Mouse (Mus musculus) embryonic fibroblast, embryonic 13.5 days (primary cell): ENCODE results near the gene Ccdc172.

Experiments
- CTCF ChIP-seq: IDR thresholded peaks from 2 replicates; pipeline ENCODE4 v1.5.1; 2011; ENCODE audit warnings: mild to moderate bottlenecking, control low read depth, low read length, moderate library complexity, borderline replicate concordance; ENCODE audit not compliant: insufficient read depth
- POLR2A ChIP-seq: IDR thresholded peaks from 2 replicates; pipeline ENCODE4 v1.6.1; 2011; ENCODE audit warnings: low read depth, mild to moderate bottlenecking, control low read depth, low read length, moderate library complexity

- TF ChIP-seq CTCF, result peak; percentile 78; the same call in 1 of the 2 replicates
- TF ChIP-seq POLR2A, result no peak
Measured at GRCm38 (mm10) chr19:58469421-58469820, 42.4 kb upstream of the Ccdc172 start.
